8 mouse cellular contexts compared by ENCODE assay signal in genomic region chr13:51930301-51930747, GRCm38 (mm10).
DNase-seq lines count a peak whose midpoint lies in the region; ATAC-seq and TF ChIP-seq lines count a peak whose summit lies in the region.

No protein-coding gene starts in this region.

- H3K36me3 ChIP-seq in midbrain, embryonic 13.5 days = no peaks in the 10 kb centered on the region
- no peaks in the 10 kb centered on the region for H3K36me3 ChIP-seq in midbrain, embryonic 11.5 days (ENCODE audit: control insufficient read depth, insufficient read depth, low read length)
- H3K36me3 ChIP-seq in forebrain, embryonic 16.5 days (ENCODE audit: control insufficient read depth, insufficient read depth) = no peaks in the 10 kb centered on the region
- no peaks in the 10 kb centered on the region for H3K36me3 ChIP-seq in hindbrain, postnatal 0 days (ENCODE audit: insufficient read depth, low read length)

- H3K27me3 ChIP-seq in midbrain, embryonic 13.5 days = peaks cover 66% of the 10 kb centered on the region
- H3K27me3 ChIP-seq in midbrain, embryonic 11.5 days (ENCODE audit: control insufficient read depth, insufficient read depth, low read length) = peaks cover 34% of the 10 kb centered on the region
- no peaks in the 10 kb centered on the region for H3K27me3 ChIP-seq in forebrain, embryonic 16.5 days (replicated peaks; ENCODE audit: control insufficient read depth, insufficient read depth, low read length)
- 0 out of 2 replicates have a peak, but pooled peaks cover 4% of the 10 kb centered on the region for H3K27me3 ChIP-seq in hindbrain, postnatal 0 days (ENCODE audit: insufficient read depth, low read length)

- H3K4me3 ChIP-seq in midbrain, embryonic 13.5 days (replicated peaks) = no peak overlapping the region
- H3K4me3 ChIP-seq in midbrain, embryonic 11.5 days (ENCODE audit: low read depth, low read length) = no peak overlapping the region
- H3K4me3 ChIP-seq in forebrain, embryonic 16.5 days (replicated peaks; ENCODE audit: low read length) = no peak overlapping the region
- no peak overlapping the region for H3K4me3 ChIP-seq in hindbrain, postnatal 0 days (ENCODE audit: low read length)

- ATAC-seq in midbrain, embryonic 13.5 days = peak; percentile 17; the same call in 1 of the 2 replicates
- ATAC-seq in midbrain, embryonic 11.5 days (ENCODE audit: low FRiP score) = no peak
- ATAC-seq in forebrain, embryonic 16.5 days = peak; percentile 85
- ATAC-seq in hindbrain, postnatal 0 days = peak; percentile 70

- TF ChIP-seq CTCF in hindbrain, postnatal 0 days (IDR thresholded peaks at IDR 0.05; ENCODE audit: low read depth) = no peak

- 35% methylated on average over 6 of the region's 6 CpGs for WGBS in midbrain, embryonic 13.5 days
- 47% methylated on average over 6 of the region's 6 CpGs for WGBS in midbrain, embryonic 11.5 days
- whole genome bisulfite sequencing in forebrain, embryonic 16.5 days = 7% methylated on average over 6 of the region's 6 CpGs
- WGBS in hindbrain, postnatal 0 days = 20% methylated on average over 6 of the region's 6 CpGs

- peaks cover 33% of the 10 kb centered on the region for H3K4me1 ChIP-seq in midbrain, embryonic 13.5 days (replicated peaks)
- peaks cover 12% of the 10 kb centered on the region for H3K4me1 ChIP-seq in midbrain, embryonic 11.5 days (ENCODE audit: control insufficient read depth, insufficient read depth, low read length)
- peaks cover 29% of the 10 kb centered on the region for H3K4me1 ChIP-seq in forebrain, embryonic 16.5 days (replicated peaks; ENCODE audit: control insufficient read depth, insufficient read depth, low read length)
- H3K4me1 ChIP-seq in hindbrain, postnatal 0 days (ENCODE audit: insufficient read depth, low read length) = peaks cover 14% of the 10 kb centered on the region

- H3K27ac ChIP-seq in midbrain, embryonic 13.5 days = peak overlapping the region; percentile 45; the same call in 1 of the 2 replicates
- H3K27ac ChIP-seq in midbrain, embryonic 11.5 days (ENCODE audit: low read depth, low read length) = no peak overlapping the region
- peak overlapping the region; percentile 62 for H3K27ac ChIP-seq in forebrain, embryonic 16.5 days (ENCODE audit: low read length)
- peak overlapping the region; percentile 17; the same call in 1 of the 2 replicates for H3K27ac ChIP-seq in hindbrain, postnatal 0 days

- no peak overlapping the region for H3K9ac ChIP-seq in midbrain, embryonic 13.5 days (replicated peaks)
- no peak overlapping the region for H3K9ac ChIP-seq in midbrain, embryonic 11.5 days (ENCODE audit: low read length)
- H3K9ac ChIP-seq in forebrain, embryonic 16.5 days (replicated peaks; ENCODE audit: low read depth, low read length) = no peak overlapping the region
- no peak overlapping the region for H3K9ac ChIP-seq in hindbrain, postnatal 0 days (replicated peaks; ENCODE audit: low read length)

- H3K9me3 ChIP-seq in midbrain, embryonic 13.5 days = no peaks in the 10 kb centered on the region
- no peaks in the 10 kb centered on the region for H3K9me3 ChIP-seq in midbrain, embryonic 11.5 days (ENCODE audit: control insufficient read depth, low read length)
- H3K9me3 ChIP-seq in forebrain, embryonic 16.5 days (ENCODE audit: control insufficient read depth, low read length) = no peaks in the 10 kb centered on the region
- H3K9me3 ChIP-seq in hindbrain, postnatal 0 days (ENCODE audit: low read length) = no peaks in the 10 kb centered on the region

- no peak overlapping the region for H3K4me2 ChIP-seq in midbrain, embryonic 13.5 days (replicated peaks)
- no peak overlapping the region for H3K4me2 ChIP-seq in midbrain, embryonic 11.5 days
- H3K4me2 ChIP-seq in forebrain, embryonic 16.5 days (ENCODE audit: low read length) = no peak overlapping the region
- no peak overlapping the region for H3K4me2 ChIP-seq in hindbrain, postnatal 0 days (ENCODE audit: low read depth, low read length)

- DNase-seq in cerebellum, adult 11-12 months = peak; percentile 46
- DNase-seq in cerebellum, adult 11 months = no peak
- DNase-seq in midbrain, embryonic 11.5 days (ENCODE audit: low spot score, missing footprints) = no peak
- peak; percentile 68 for DNase-seq in hindbrain, postnatal 0 days (ENCODE audit: low spot score)
- DNase-seq in telencephalon, adult 2 months (ENCODE audit: low read depth, low spot score) = peak; percentile 42
- no peak for DNase-seq in spleen, postnatal 14 days (ENCODE audit: low spot score in 2 of 2)

Comparison
In these comparisons a context has a peak if more than half of its experiments do, and no peak if none do; other contexts are left out.
1. DNase-seq: peak in cerebellum, adult 11-12 months (single experiment), hindbrain, postnatal 0 days (single experiment) and telencephalon, adult 2 months (single experiment); none in cerebellum, adult 11 months (single experiment), midbrain, embryonic 11.5 days (single experiment) and spleen, postnatal 14 days (0 of 2).